Mouse (Mus musculus) ES-E14 (cell line): ENCODE data around the gene Appl2.

Experiments
- CHD2 ChIP-seq: IDR thresholded peaks from 2 replicates; pipeline ENCODE4 v1.6.1; 2014; ENCODE audit warnings: mild to moderate bottlenecking, low read depth, low read length, inconsistent platforms
- HCFC1 ChIP-seq: IDR thresholded peaks from 2 replicates; pipeline ENCODE4 v1.6.1; 2012; ENCODE audit warnings: low read length, inconsistent platforms, borderline replicate concordance; ENCODE audit not compliant: insufficient read depth
- MAFK ChIP-seq: IDR thresholded peaks from 2 replicates; pipeline ENCODE4 v1.6.1; 2014; ENCODE audit warnings: mild to moderate bottlenecking, low read depth, low read length, inconsistent platforms; ENCODE audit not compliant: insufficient read depth
- ZC3H11A ChIP-seq: IDR thresholded peaks from 2 replicates; pipeline ENCODE4 v1.6.1; 2012; ENCODE audit warnings: low read depth, mild to moderate bottlenecking, inconsistent platforms, low read length, borderline replicate concordance
- ZNF384 ChIP-seq: IDR thresholded peaks from 2 replicates; pipeline ENCODE4 v1.6.1; 2012; ENCODE audit warnings: low read depth, low read length, inconsistent platforms

DNA sequence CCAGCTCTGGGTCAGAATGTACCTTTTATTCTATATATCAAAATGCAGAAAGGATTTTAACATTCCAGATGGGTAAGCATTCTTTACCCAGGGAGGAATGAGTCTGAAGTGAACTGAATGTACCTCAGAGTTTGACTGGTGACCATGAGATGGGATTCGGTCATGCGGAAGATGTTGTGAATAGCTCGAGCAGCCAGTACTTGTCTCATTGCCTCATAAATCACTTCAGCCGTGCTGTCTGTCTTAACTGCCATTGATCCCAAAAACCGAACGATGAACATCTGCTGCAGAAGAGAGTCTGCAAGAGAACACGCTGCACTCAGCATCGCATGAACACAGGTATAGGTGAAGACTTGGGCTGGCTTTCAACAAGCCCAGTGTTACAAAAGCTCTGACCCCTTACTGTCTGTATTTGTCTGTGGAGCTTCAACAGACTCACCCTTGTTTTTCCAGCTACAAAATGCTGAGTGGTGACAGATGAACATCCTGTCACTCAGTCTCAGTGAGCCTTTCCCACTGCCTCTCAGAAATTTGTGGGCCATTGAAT, 42.8 kb downstream of the Appl2 start:
- no peak for TF ChIP-seq MAFK
- TF ChIP-seq ZNF384 = no peak
- no peak for TF ChIP-seq CHD2
- TF ChIP-seq HCFC1 = no peak
- no peak for TF ChIP-seq ZC3H11A
